Mouse (Mus musculus) bone marrow, adult 2 months (tissue): ENCODE measurements at regions not wholly inside any gene's neighbourhood (a gene's known extent, or its start where the extent isn't known, plus 50 kb on each side); places are given as distances from the start of the nearest gene placed in this dataset.

ENCODE experiments used
- CTCF ChIP-seq: fragments of 200-500 bp; IDR thresholded peaks from 2 replicates; pipeline ENCODE4 v1.5.1; 2011; ENCODE audit warnings: low read length, control low read depth; ENCODE audit not compliant: control insufficient read depth, insufficient read depth
- POLR2A ChIP-seq: fragments of 200-500 bp; IDR thresholded peaks from 2 replicates; pipeline ENCODE4 v1.6.1; 2011; ENCODE audit warnings: low read depth, mild to moderate bottlenecking, control low read depth, low read length, borderline replicate concordance; ENCODE audit not compliant: control insufficient read depth

DNA sequence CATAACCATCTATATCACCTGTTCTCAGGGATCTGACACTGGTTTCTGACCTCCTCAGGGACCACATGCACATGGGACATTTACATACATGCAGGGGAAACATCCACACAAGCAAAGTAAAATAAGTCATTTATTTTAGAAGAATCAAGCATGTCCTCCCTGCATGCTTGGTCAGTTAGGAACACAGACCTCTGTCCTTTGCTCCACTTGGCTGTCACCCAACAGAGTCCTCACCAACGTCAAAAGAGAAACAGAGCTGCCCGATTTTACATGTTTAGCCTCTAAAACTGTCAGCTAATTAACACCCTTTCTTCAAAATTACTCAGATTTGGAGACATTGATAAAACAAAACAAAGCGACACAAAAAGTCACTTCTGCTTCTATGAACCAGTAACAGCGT, 176.4 kb upstream of the Gm15217 start:
- TF ChIP-seq CTCF (no peak), POLR2A (no peak)
